Mouse (Mus musculus): ENCODE data around the gene Rbm34. TPM values are rescaled to one million over a fixed set of nuclear protein-coding genes. Genes with fewer than 3 reads are reported as not detected.

Gene Rbm34
- total RNA-seq, 2 experiments from 2014 or later, result 8.7 to 10.9 TPM

Other genes with a start within 250 kb of the Rbm34 start
- 16.3 and 40.4 TPM in 2 replicates for gene Tomm20, start 25.2 kb downstream of the Rbm34 start, total RNA-seq (2015; ENCODE audit: low replicate concordance)
- 43.8 and 48.9 TPM in 2 replicates for gene Tomm20, start 25.2 kb downstream of the Rbm34 start, total RNA-seq (2017; ENCODE audit: low replicate concordance)
- gene Pard3, start 92.8 kb upstream of the Rbm34 start, total RNA-seq (2015; ENCODE audit: low replicate concordance), result not detected in 2 replicates
- 0.15 and 2.1 TPM in 2 replicates for gene Pard3, start 92.8 kb upstream of the Rbm34 start, total RNA-seq (2017; ENCODE audit: low replicate concordance)